Mouse (Mus musculus) midbrain, embryonic 16.5 days (tissue): ENCODE results near the gene Amn. TPM values are rescaled to one million over a fixed set of nuclear protein-coding genes. Genes with fewer than 3 reads are reported as not detected.

Experiments
- ATAC-seq: fragments of 200-750 bp; cut with Nextera tagmentation; 2 replicates; pipeline ENCODE4 v1.8.0; 2017; ENCODE audit warnings: moderate TSS enrichment
- H3K27ac ChIP-seq: fragments of 300-500 bp; sonication (generic); 2 replicates; pipeline ENCODE4 v1.5.1; 2014; ENCODE audit warnings: mild to moderate bottlenecking, low read length, mixed read lengths
- H3K27me3 ChIP-seq: fragments of 300-500 bp; sonication (generic); 2 replicates; pipeline ENCODE4 v1.6.1; 2014; ENCODE audit warnings: low read depth, low read length, mixed read lengths; ENCODE audit not compliant: control insufficient read depth, insufficient read depth
- H3K36me3 ChIP-seq: fragments of 300-500 bp; sonication (generic); 2 replicates; pipeline ENCODE4 v1.6.1; 2014; ENCODE audit warnings: mild to moderate bottlenecking, low read length, moderate library complexity, mixed read lengths; ENCODE audit not compliant: control insufficient read depth, insufficient read depth
- H3K4me1 ChIP-seq: fragments of 300-500 bp; sonication (generic); 2 replicates; pipeline ENCODE4 v1.6.1; 2014; ENCODE audit warnings: mild to moderate bottlenecking, low read length, mixed read lengths; ENCODE audit not compliant: control insufficient read depth, insufficient read depth
- H3K4me2 ChIP-seq: fragments of 300-500 bp; sonication (generic); 2 replicates; pipeline ENCODE4 v1.6.1; 2014; ENCODE audit warnings: mild to moderate bottlenecking, low read length, mixed read lengths
- H3K4me3 ChIP-seq: fragments of 300-500 bp; sonication (generic); 2 replicates; pipeline ENCODE4 v1.5.1; 2014; ENCODE audit warnings: low read depth, mild to moderate bottlenecking, low read length, moderate library complexity, mixed read lengths
- H3K9ac ChIP-seq: fragments of 300-500 bp; sonication (generic); 2 replicates; pipeline ENCODE4 v1.6.1; 2014; ENCODE audit warnings: low read depth, low read length, mixed read lengths
- H3K9me3 ChIP-seq: fragments of 300-500 bp; sonication (generic); replicated peaks from 2 replicates; pipeline ENCODE4 v1.6.1; 2014; ENCODE audit warnings: mild to moderate bottlenecking, low read length, mixed read lengths; ENCODE audit not compliant: control insufficient read depth, poor library complexity, severe bottlenecking
- WGBS: fragments of 180-500 bp; shearing (Covaris S2); extraction: QIAGEN DNeasy Blood & Tissue Kit; methylation state at CpG from one replicate; pipeline ENCODE4 v1.1.7; 2014; 5-methylcytosine and 5-hydroxymethylcytosine counted together
- polyA plus RNA-seq: library from polyadenylated mRNA; unstranded; fragments of >200 nt; fragmentation: Nextera tagmentation; extraction: Ambion mirVana; gene quantifications from 2 replicates; pipeline ENCODE4 v1.2.1, GENCODE M21; 2015

Amn gene
- polyA plus RNA-seq, 1 experiment from 2014 or later = 29.5 TPM

- H3K4me2 ChIP-seq = no peak overlapping the region
- ATAC-seq = no peak
- WGBS = 78% methylated on average over 13 of the region's 13 CpGs
Observed at GRCm38 (mm10) chr12:111321832-111322231, 50.9 kb downstream of the Amn start.

GRCm38 (mm10) chr12:111323423-111323822, 52.5 kb downstream of the Amn start:
- H3K4me1 ChIP-seq = no peaks in the 10 kb centered on the region
- no peak overlapping the region for H3K9ac ChIP-seq
- peaks cover 70% of the 10 kb centered on the region for H3K36me3 ChIP-seq
- no peak overlapping the region for H3K27ac ChIP-seq
- H3K4me3 ChIP-seq = no peak overlapping the region
- no peak for ATAC-seq
- H3K27me3 ChIP-seq = no peaks in the 10 kb centered on the region
- H3K4me2 ChIP-seq = no peak overlapping the region
- WGBS = 96% methylated on average over 4 of the region's 4 CpGs
- no peaks in the 10 kb centered on the region for H3K9me3 ChIP-seq

More at GRCm38 (mm10) chr12:111321832-111322231, 50.9 kb downstream of the Amn start:
- H3K27ac ChIP-seq = no peak overlapping the region
- no peaks in the 10 kb centered on the region for H3K4me1 ChIP-seq
- no peaks in the 10 kb centered on the region for H3K27me3 ChIP-seq
- H3K9ac ChIP-seq = no peak overlapping the region
- H3K4me3 ChIP-seq = no peak overlapping the region
- no peaks in the 10 kb centered on the region for H3K9me3 ChIP-seq
- peaks cover 79% of the 10 kb centered on the region for H3K36me3 ChIP-seq

- H3K4me2 ChIP-seq = no peak overlapping the region
- H3K4me3 ChIP-seq = no peak overlapping the region
- peaks cover 62% of the 10 kb centered on the region for H3K36me3 ChIP-seq
- H3K9ac ChIP-seq = no peak overlapping the region
- no peak overlapping the region for H3K27ac ChIP-seq
- no peak for ATAC-seq
- H3K4me1 ChIP-seq = no peaks in the 10 kb centered on the region
- no peaks in the 10 kb centered on the region for H3K27me3 ChIP-seq
- H3K9me3 ChIP-seq = no peaks in the 10 kb centered on the region
- WGBS = 96% methylated on average over 21 of the region's 21 CpGs
Observed at GRCm38 (mm10) chr12:111324536-111324935, 53.6 kb downstream of the Amn start.

- no peak overlapping the region for H3K4me2 ChIP-seq
- no peak overlapping the region for H3K4me3 ChIP-seq
- H3K9ac ChIP-seq = no peak overlapping the region
- H3K36me3 ChIP-seq = peaks cover 58% of the 10 kb centered on the region
- no peaks in the 10 kb centered on the region for H3K4me1 ChIP-seq
- no peak overlapping the region for H3K27ac ChIP-seq
- 95% methylated on average over 12 of the region's 12 CpGs for WGBS
- H3K9me3 ChIP-seq = no peaks in the 10 kb centered on the region
- ATAC-seq = no peak
- no peaks in the 10 kb centered on the region for H3K27me3 ChIP-seq
Observed at GRCm38 (mm10) chr12:111324949-111325348, 54.1 kb downstream of the Amn start.

DNA sequence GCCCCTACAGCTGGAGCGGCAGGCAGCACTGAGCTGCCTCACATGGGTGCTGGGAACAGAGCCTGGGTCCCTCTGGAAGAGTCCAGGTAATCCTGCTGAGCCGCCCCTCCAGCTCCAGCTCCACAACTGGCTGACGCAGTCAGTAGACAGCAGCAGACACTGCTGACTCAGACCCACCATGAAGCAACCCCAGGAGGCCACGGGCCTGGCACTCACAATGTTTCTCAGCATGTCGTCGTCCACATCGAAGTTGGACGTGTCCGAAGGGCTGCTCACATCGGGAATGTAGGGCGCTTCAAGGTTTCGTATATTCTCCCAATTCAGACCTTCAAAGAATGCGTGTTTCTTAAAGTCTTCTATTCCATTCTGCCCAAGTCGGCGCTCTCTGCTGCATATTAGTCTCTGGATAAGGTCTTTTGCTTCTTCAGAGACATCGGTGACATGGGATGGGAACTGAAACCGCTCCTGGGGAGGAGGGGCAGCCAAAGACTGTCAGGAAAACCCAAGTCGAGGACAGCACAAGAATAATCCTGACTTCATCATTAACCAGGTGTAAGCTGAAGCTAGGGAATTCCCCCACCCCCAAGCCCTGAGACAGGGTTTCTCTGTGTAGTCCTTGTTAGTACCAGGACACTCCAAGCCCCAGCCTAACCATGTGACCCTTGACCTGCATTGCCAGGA, 55.0 kb downstream of the Amn start:
- no peaks in the 10 kb centered on the region for H3K27me3 ChIP-seq
- peaks cover 53% of the 10 kb centered on the region for H3K36me3 ChIP-seq
- ATAC-seq = no peak
- no peaks in the 10 kb centered on the region for H3K9me3 ChIP-seq
- H3K4me2 ChIP-seq = no peak overlapping the region
- H3K4me3 ChIP-seq = no peak overlapping the region
- WGBS = 91% methylated on average over 18 of the region's 18 CpGs
- no peak overlapping the region for H3K9ac ChIP-seq
- no peak overlapping the region for H3K27ac ChIP-seq
- no peaks in the 10 kb centered on the region for H3K4me1 ChIP-seq

Other genes with a start within 250 kb of the Amn start
- gene Rcor1, start 231.7 kb upstream of the Amn start, polyA plus RNA-seq = 4.4 and 5.3 TPM in 2 replicates
- 17.4 and 22.3 TPM in 2 replicates for gene Traf3, start 104.7 kb upstream of the Amn start, polyA plus RNA-seq
- not detected in 2 replicates for gene 4930595D18Rik, start 86.6 kb upstream of the Amn start, polyA plus RNA-seq
- gene Cdc42bpb, start 106.6 kb downstream of the Amn start, polyA plus RNA-seq = 39.9 and 40.2 TPM in 2 replicates
- gene Lbhd2, start 135.7 kb downstream of the Amn start, polyA plus RNA-seq = 4.9 and 7.0 TPM in 2 replicates
- gene Exoc3l4, start 145.9 kb downstream of the Amn start, polyA plus RNA-seq = 2.0 and 2.1 TPM in 2 replicates
- gene Tnfaip2, start 171.4 kb downstream of the Amn start, polyA plus RNA-seq = 0.31 and 0.79 TPM in 2 replicates
- 1.0 and 3.1 TPM in 2 replicates for gene Gm266, start 214.7 kb downstream of the Amn start, polyA plus RNA-seq